Mouse (Mus musculus) stomach, postnatal 0 days (tissue): Measurements from ENCODE around the gene Btbd9.

ENCODE experiments used
- CTCF ChIP-seq: IDR thresholded peaks from 2 replicates; pipeline ENCODE4 v1.5.1; 2016; ENCODE audit warnings: antibody characterized with exemption, low read depth, mild to moderate bottlenecking, moderate library complexity
- EP300 ChIP-seq: optimal IDR thresholded peaks from 2 replicates; pipeline ENCODE3; 2016; ENCODE audit warnings: antibody characterized with exemption

- TF ChIP-seq EP300 = no peak
- no peak for TF ChIP-seq CTCF
These were observed 185.1 kb downstream of the Btbd9 start for GRCm38 (mm10) chr17:30391220-30391619.
